Mouse (Mus musculus) testis, adult 2 months (tissue): ENCODE data around the gene Myo1g.

ENCODE experiments used
- CTCF ChIP-seq: fragments of 200-500 bp; IDR thresholded peaks from 2 replicates; pipeline ENCODE4 v1.5.1; 2012; ENCODE audit warnings: low read depth, mild to moderate bottlenecking, inconsistent platforms, low read length, moderate library complexity; ENCODE audit not compliant: control insufficient read depth, insufficient read depth, insufficient replicate concordance
- POLR2A ChIP-seq: fragments of 200-500 bp; IDR thresholded peaks from 2 replicates; pipeline ENCODE4 v1.6.1; 2012; ENCODE audit warnings: low read depth, mild to moderate bottlenecking, inconsistent platforms, low read length, moderate library complexity; ENCODE audit not compliant: control insufficient read depth

DNA sequence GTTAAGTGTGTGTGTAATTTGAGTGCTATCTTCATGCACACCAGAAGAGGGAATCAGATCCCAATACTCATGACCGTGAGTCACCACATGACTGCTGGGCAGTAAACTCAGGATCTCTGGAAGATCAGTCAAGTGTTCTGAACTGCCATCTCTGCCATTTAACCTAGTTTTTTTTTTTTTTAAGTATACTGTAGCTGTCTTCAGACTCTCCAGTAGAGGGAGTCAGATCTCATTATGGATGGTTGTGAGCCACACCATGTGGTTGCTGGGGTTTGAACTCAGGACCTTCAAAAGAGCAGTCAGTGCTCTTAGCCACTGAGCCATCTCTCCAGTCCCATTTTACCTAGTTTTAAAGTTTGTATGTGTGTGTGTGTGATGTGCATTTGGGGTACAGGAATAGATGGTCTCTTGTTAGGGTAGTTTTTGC lies 2.9 kb upstream of the Myo1g start:
- TF ChIP-seq POLR2A, result no peak
- no peak for TF ChIP-seq CTCF
